Mouse (Mus musculus) CD4-positive, CD25-positive, alpha-beta regulatory T cell, adult 9 weeks (primary cell): Measurements from ENCODE around the gene Klf3. TPM values are rescaled to one million over a fixed set of nuclear protein-coding genes. Genes with fewer than 3 reads are reported as not detected.

ENCODE experiments used
- polyA plus RNA-seq: library from polyadenylated mRNA; unstranded; fragments of 100-300 nt; shearing (Covaris generic); gene quantifications from one replicate; pipeline ENCODE4 v1.2.1, GENCODE M21; 2017

The Klf3 gene
- 51.1 TPM for polyA plus RNA-seq

GRCm38 (mm10) chr5:64802795-64803719, at the start of gene Klf3:
Gene Klf3, plus strand, starts transcription at chr5:64803388.

Other genes with a start within 250 kb of the Klf3 start
- gene Tlr1, start 130.2 kb downstream of the Klf3 start, polyA plus RNA-seq, result 96.9 TPM
- 5.4 TPM for gene Tlr6, start 156.7 kb downstream of the Klf3 start, polyA plus RNA-seq
- gene Fam114a1, start 166.7 kb downstream of the Klf3 start, polyA plus RNA-seq, result 3.0 TPM